Comparison of ENCODE assay signal across 11 mouse cellular contexts in genomic region chr11:93829327-93829679, GRCm38 (mm10). TPM values are rescaled to one million over a fixed set of nuclear protein-coding genes. Genes with fewer than 3 reads are reported as not detected.
DNase-seq lines count a peak whose midpoint lies in the region; ATAC-seq and TF ChIP-seq lines count a peak whose summit lies in the region.
"Had no signal": no experiment of that assay in that cellular context is flagged by ENCODE, and none has a peak within 500 bp of the region (broad histone marks: within the 10 kb centered on the region; RNA-seq: fewer than 3 reads in every experiment).

No protein-coding gene starts in this region.

- ATAC-seq in forebrain, postnatal 0 days, result peak; percentile 97
- no peak for ATAC-seq in monocyte, adult 5-6 weeks (replicated peaks; ENCODE audit: insufficient number of reproducible peaks, low FRiP score, low TSS enrichment, poor library complexity, severe bottlenecking)
- no peak for ATAC-seq in lung, postnatal 0 days

- H3K27me3 ChIP-seq in forebrain, postnatal 0 days (ENCODE audit: insufficient read depth, low read length), result no peaks in the 10 kb centered on the region
- H3K27me3 ChIP-seq in lung, postnatal 0 days (replicated peaks; ENCODE audit: insufficient read depth, low read length), result no peaks in the 10 kb centered on the region

- H3K4me1 ChIP-seq in forebrain, postnatal 0 days (ENCODE audit: insufficient read depth), result peaks cover 8% of the 10 kb centered on the region; the same call in 1 of the 2 replicates
- H3K4me1 ChIP-seq in lung, postnatal 0 days (ENCODE audit: insufficient read depth, low read depth, low read length), result no peaks in the 10 kb centered on the region
- H3K4me1 ChIP-seq: limb, embryonic 10.5 days had no signal

- no peak overlapping the region for H3K9ac ChIP-seq in forebrain, postnatal 0 days
- no peak overlapping the region for H3K9ac ChIP-seq in lung, postnatal 0 days (replicated peaks; ENCODE audit: low read depth)

- no peaks in the 10 kb centered on the region for H3K36me3 ChIP-seq in forebrain, postnatal 0 days (ENCODE audit: insufficient read depth)
- H3K36me3 ChIP-seq in lung, postnatal 0 days (ENCODE audit: insufficient read depth, low read length), result no peaks in the 10 kb centered on the region
- H3K36me3 ChIP-seq: limb, embryonic 10.5 days had no signal

- H3K9me3 ChIP-seq in forebrain, postnatal 0 days (ENCODE audit: low read length), result no peaks in the 10 kb centered on the region
- H3K9me3 ChIP-seq in lung, postnatal 0 days (ENCODE audit: low read length), result no peaks in the 10 kb centered on the region
- H3K9me3 ChIP-seq: limb, embryonic 10.5 days had no signal

- 15% methylated on average over 6 of the region's 6 CpGs for WGBS in forebrain, postnatal 0 days
- 81% methylated on average over 6 of the region's 6 CpGs for WGBS in lung, postnatal 0 days

- H3K27ac ChIP-seq in forebrain, postnatal 0 days (ENCODE audit: low read depth, low read length), result peak overlapping the region; percentile 46
- H3K27ac ChIP-seq in lung, postnatal 0 days (ENCODE audit: low read length), result no peak overlapping the region
- H3K27ac ChIP-seq: gastrocnemius, adult 2 months; limb, embryonic 10.5 days had no signal

- DNase-seq in left cerebral cortex, postnatal 25 days (ENCODE audit: low spot score in 2 of 2), result peak; percentile 44
- DNase-seq in left cerebral cortex, adult 11 months (ENCODE audit: low spot score), result no peak
- DNase-seq in forebrain, postnatal 0 days, result peak; percentile 76
- peak; percentile 83 for DNase-seq in left cerebral cortex, postnatal 4 days
- peak; percentile 31 for DNase-seq in right cerebral cortex, postnatal 14 days
- DNase-seq in lung, postnatal 0 days (ENCODE audit: low spot score), result no peak
- DNase-seq: gastrocnemius, adult 2 months; kidney, adult 18-20 months; lung, adult 2 months had no signal

- TF ChIP-seq CTCF in forebrain, postnatal 0 days (IDR thresholded peaks at IDR 0.05; ENCODE audit: low read depth), result no peak
- TF ChIP-seq CTCF in lung, postnatal 0 days (IDR thresholded peaks at IDR 0.05), result no peak

- intact Hi-C loops in left cerebral cortex, postnatal 25 days (cut with DNase I), result no loop called here
- intact Hi-C loops in left cerebral cortex, postnatal 4 days (cut with DNase I), result no loop called here

- H3K4me3 ChIP-seq in forebrain, postnatal 0 days (ENCODE audit: low read depth, low read length), result no peak overlapping the region
- H3K4me3 ChIP-seq in lung, postnatal 0 days (ENCODE audit: low read depth, low read length), result no peak overlapping the region
- H3K4me3 ChIP-seq: gastrocnemius, adult 2 months; limb, embryonic 10.5 days had no signal

- TF ChIP-seq EP300 in lung, postnatal 0 days (IDR thresholded peaks at IDR 0.05), result no peak

- peak overlapping the region; percentile 1 for H3K4me2 ChIP-seq in forebrain, postnatal 0 days (ENCODE audit: low read depth)
- H3K4me2 ChIP-seq in lung, postnatal 0 days (replicated peaks; ENCODE audit: low read depth, low read length), result no peak overlapping the region

RNA-seq across cellular contexts. Expression of gene Utp18, which starts 56.3 kb away (rescaled TPM):
- total RNA-seq in left cerebral cortex, postnatal 25 days (2021), result 10 to 100 TPM; 23.7 to 24.9 TPM
- 38.4 and 38.9 TPM in 2 replicates for total RNA-seq in forebrain, postnatal 0 days (2014; rRNA removed)
- 26.0 and 27.5 TPM in 2 replicates for polyA plus RNA-seq in forebrain, postnatal 0 days (2015; fragmentation: Nextera tagmentation; extraction: Ambion mirVana)
- 10 to 100 TPM; 32.2 to 32.9 TPM for total RNA-seq in left cerebral cortex, postnatal 4 days (2021)
- total RNA-seq in monocyte, adult 5-6 weeks (2017), result 30.5 to 33.4 TPM (median 31.9 TPM) in 3 replicates
- 10.4 and 12.1 TPM in 2 replicates for polyA plus RNA-seq in lung, postnatal 0 days (2015; fragmentation: Nextera tagmentation; extraction: Ambion mirVana)

RNA-seq across cellular contexts. Expression of gene Mbtd1, which starts 56.3 kb away (rescaled TPM):
- 10 to 100 TPM; 28.1 to 34.1 TPM for total RNA-seq in left cerebral cortex, postnatal 25 days (2021)
- 19.1 and 30.6 TPM in 2 replicates for total RNA-seq in forebrain, postnatal 0 days (2014; rRNA removed)
- 10.9 and 13.9 TPM in 2 replicates for polyA plus RNA-seq in forebrain, postnatal 0 days (2015; fragmentation: Nextera tagmentation; extraction: Ambion mirVana)
- 10 to 100 TPM; 45.4 to 55.8 TPM for total RNA-seq in left cerebral cortex, postnatal 4 days (2021)
- 44.9 to 55.3 TPM (median 51.9 TPM) in 3 replicates for total RNA-seq in monocyte, adult 5-6 weeks (2017)
- polyA plus RNA-seq in lung, postnatal 0 days (2015; fragmentation: Nextera tagmentation; extraction: Ambion mirVana), result 11.1 and 12.4 TPM in 2 replicates

Comparison
In these comparisons a context has a peak if more than half of its experiments do, and no peak if none do; other contexts are left out.
1. DNase-seq: peak in left cerebral cortex, postnatal 25 days (2 of 2), forebrain, postnatal 0 days (single experiment), left cerebral cortex, postnatal 4 days (single experiment) and right cerebral cortex, postnatal 14 days (single experiment); none in left cerebral cortex, adult 11 months (single experiment) and lung, postnatal 0 days (single experiment).